In genomic region chr14:31909291-31909690, GRCm38 (mm10) we compare ENCODE assay signal across 17 mouse cellular contexts.
A peak's percentile ranks its signal among the peaks of the same experiment; 100 is the strongest.
DNase-seq lines count a peak whose midpoint lies in the region; ATAC-seq lines count a peak whose summit lies in the region.
"Had no signal": no experiment of that assay in that cellular context is flagged by ENCODE, and none has a peak within 500 bp of the region (broad histone marks: within the 10 kb centered on the region; RNA-seq: fewer than 3 reads in every experiment).

No protein-coding gene starts in this region.

- no peak overlapping the region for H3K4me2 ChIP-seq in embryonic facial prominence, embryonic 14.5 days (ENCODE audit: low read depth, low read length)
- H3K4me2 ChIP-seq: embryonic facial prominence, embryonic 13.5 days; hindbrain, embryonic 13.5 days; liver, embryonic 15.5 days had no signal

- H3K9ac ChIP-seq in embryonic facial prominence, embryonic 14.5 days (ENCODE audit: low read depth, low read length), result no peak overlapping the region
- H3K9ac ChIP-seq: embryonic facial prominence, embryonic 13.5 days; forebrain, postnatal 0 days; hindbrain, embryonic 13.5 days; liver, embryonic 15.5 days had no signal

- no peak overlapping the region for H3K27ac ChIP-seq in embryonic facial prominence, embryonic 14.5 days (replicated peaks; ENCODE audit: low read depth, low read length)
- H3K27ac ChIP-seq in embryonic facial prominence, embryonic 10.5 days (replicated peaks), result no peak overlapping the region
- H3K27ac ChIP-seq: embryonic facial prominence, embryonic 13.5 days; hindbrain, embryonic 13.5 days; liver, embryonic 15.5 days had no signal

- H3K36me3 ChIP-seq in embryonic facial prominence, embryonic 14.5 days (ENCODE audit: control insufficient read depth, insufficient read depth, low read length), result no peaks in the 10 kb centered on the region
- H3K36me3 ChIP-seq in embryonic facial prominence, embryonic 10.5 days (replicated peaks), result no peaks in the 10 kb centered on the region
- H3K36me3 ChIP-seq: embryonic facial prominence, embryonic 13.5 days; G1E; hindbrain, embryonic 13.5 days; liver, embryonic 15.5 days had no signal

- H3K9me3 ChIP-seq in embryonic facial prominence, embryonic 14.5 days (ENCODE audit: control insufficient read depth, low read length), result no peaks in the 10 kb centered on the region
- H3K9me3 ChIP-seq in embryonic facial prominence, embryonic 10.5 days, result no peaks in the 10 kb centered on the region
- H3K9me3 ChIP-seq: embryonic facial prominence, embryonic 13.5 days; G1E; hindbrain, embryonic 13.5 days; liver, embryonic 15.5 days had no signal

- H3K4me1 ChIP-seq in embryonic facial prominence, embryonic 14.5 days (ENCODE audit: control insufficient read depth, insufficient read depth, low read length), result no peaks in the 10 kb centered on the region
- H3K4me1 ChIP-seq in embryonic facial prominence, embryonic 10.5 days, result no peaks in the 10 kb centered on the region
- H3K4me1 ChIP-seq: embryonic facial prominence, embryonic 13.5 days; hindbrain, embryonic 13.5 days; liver, embryonic 15.5 days had no signal

- WGBS in embryonic facial prominence, embryonic 14.5 days, result 48% methylated on average over 4 of the region's 4 CpGs
- 67% methylated on average over 4 of the region's 4 CpGs for WGBS in embryonic facial prominence, embryonic 10.5 days

- ATAC-seq in embryonic facial prominence, embryonic 14.5 days (ENCODE audit: low read depth), result no peak
- ATAC-seq: activated CD4-positive, CD25-positive, alpha-beta regulatory T cell, adult 4 months; forebrain, postnatal 0 days; midbrain, embryonic 16.5 days had no signal

- no peak overlapping the region for H3K4me3 ChIP-seq in embryonic facial prominence, embryonic 14.5 days (ENCODE audit: low read depth, low read length)
- H3K4me3 ChIP-seq in embryonic facial prominence, embryonic 10.5 days, result no peak overlapping the region
- H3K4me3 ChIP-seq: embryonic facial prominence, embryonic 13.5 days; hindbrain, embryonic 13.5 days; liver, embryonic 15.5 days had no signal

- no peaks in the 10 kb centered on the region for H3K27me3 ChIP-seq in embryonic facial prominence, embryonic 14.5 days (replicated peaks; ENCODE audit: control insufficient read depth, insufficient read depth, low read length)
- no peaks in the 10 kb centered on the region for H3K27me3 ChIP-seq in embryonic facial prominence, embryonic 10.5 days (replicated peaks; ENCODE audit: low read depth, poor library complexity, severe bottlenecking)
- H3K27me3 ChIP-seq: embryonic facial prominence, embryonic 13.5 days; hindbrain, embryonic 13.5 days had no signal

- peak; percentile 24 for DNase-seq in embryonic facial prominence, embryonic 14.5 days (ENCODE audit: low spot score)
- DNase-seq in embryonic facial prominence, embryonic 10.5 days (ENCODE audit: low spot score), result no peak
- peak; percentile 13 for DNase-seq in thymus, postnatal 0 days (ENCODE audit: low spot score)
- no peak for DNase-seq in thymus, adult 18-20 months
- peak; percentile 52 to 76 for DNase-seq in kidney, postnatal 25 days
- peak; percentile 34 for DNase-seq in yolk sac, embryonic 10.5 days (ENCODE audit: low spot score)
- DNase-seq in cerebellum, postnatal 10 days, result no peak
- DNase-seq in retina, embryonic 14.5 days (ENCODE audit: low spot score), result no peak
- DNase-seq: cerebellum, postnatal 25 days; forebrain, postnatal 0 days; thymus, postnatal 36 days had no signal

Comparison
In these comparisons a context has a peak if more than half of its experiments do, and no peak if none do; other contexts are left out.
1. DNase-seq: peak in embryonic facial prominence, embryonic 14.5 days (single experiment), thymus, postnatal 0 days (single experiment), kidney, postnatal 25 days (2 of 2) and yolk sac, embryonic 10.5 days (single experiment); none in embryonic facial prominence, embryonic 10.5 days (single experiment), thymus, adult 18-20 months (0 of 2), cerebellum, postnatal 10 days (0 of 2) and retina, embryonic 14.5 days (single experiment).